Mouse (Mus musculus): ENCODE data around the gene Slc26a1. TPM values are rescaled to one million over a fixed set of nuclear protein-coding genes. Genes with fewer than 3 reads are reported as not detected.

Gene Slc26a1
- polyA plus RNA-seq (2016; fragmentation: Nextera tagmentation; extraction: Ambion mirVana): 0.77 and 1.0 TPM in 2 replicates

- peaks cover 20% of the 10 kb centered on the region for H3K4me1 ChIP-seq
- no peak within 1 kb of the TSS for H3K4me3 ChIP-seq
- H3K9me3 ChIP-seq: no peaks in the 10 kb centered on the region
- DNase-seq (ENCODE audit: extremely low spot score, low spot score): no peak
- peaks cover 30% of the 10 kb centered on the region for H3K36me3 ChIP-seq (replicated peaks)
- no peaks in the 10 kb centered on the region for H3K27me3 ChIP-seq (ENCODE audit: poor library complexity, severe bottlenecking)
- peak within 1 kb of the TSS; percentile 6; the same call in 1 of the 2 replicates for H3K27ac ChIP-seq
- 78% methylated on average over 9 of the region's 9 CpGs for WGBS
Measured at GRCm38 (mm10) chr5:108675251-108675816, at the start of gene Slc26a1. Slc26a1 (minus strand) TSS chr5:108675569.

- Histone ChIP-seq H3K36me3 (replicated peaks) (no peaks in the 10 kb centered on the region), H3K4me3 (no peak overlapping the region), H3K27me3 (ENCODE audit: poor library complexity, severe bottlenecking) (no peaks in the 10 kb centered on the region), H3K27ac (no peak overlapping the region), H3K9me3 (no peaks in the 10 kb centered on the region), H3K4me1 (no peaks in the 10 kb centered on the region)
- 85% methylated on average over 2 of the region's 2 CpGs for WGBS
- no peak for DNase-seq (ENCODE audit: extremely low spot score, low spot score)
Measured at GRCm38 (mm10) chr5:108724006-108724405, 48.6 kb upstream of the Slc26a1 start.

- Histone ChIP-seq H3K36me3 (replicated peaks) (no peaks in the 10 kb centered on the region), H3K4me1 (peaks cover 13% of the 10 kb centered on the region), H3K27ac (no peak overlapping the region), H3K9me3 (no peaks in the 10 kb centered on the region), H3K4me3 (no peak overlapping the region), H3K27me3 (ENCODE audit: poor library complexity, severe bottlenecking) (no peaks in the 10 kb centered on the region)
- no peak for DNase-seq (ENCODE audit: extremely low spot score, low spot score)
- 65% methylated on average over 7 of the region's 7 CpGs for WGBS
Measured at GRCm38 (mm10) chr5:108719761-108720160, 44.4 kb upstream of the Slc26a1 start.

GRCm38 (mm10) chr5:108718051-108718450 is 42.7 kb upstream of the Slc26a1 start:
- DNase-seq (ENCODE audit: extremely low spot score, low spot score): no peak
- Histone ChIP-seq H3K4me1 (peaks cover 17% of the 10 kb centered on the region), H3K27me3 (ENCODE audit: poor library complexity, severe bottlenecking) (no peaks in the 10 kb centered on the region), H3K36me3 (replicated peaks) (no peaks in the 10 kb centered on the region), H3K27ac (peak overlapping the region; percentile 57; the same call in 1 of the 2 replicates), H3K9me3 (no peaks in the 10 kb centered on the region), H3K4me3 (no peak overlapping the region)
- 50% methylated on average over 4 of the region's 4 CpGs for WGBS

- no peak overlapping the region for H3K4me3 ChIP-seq
- H3K27ac ChIP-seq: no peak overlapping the region
- no peaks in the 10 kb centered on the region for H3K36me3 ChIP-seq (replicated peaks)
- H3K9me3 ChIP-seq: no peaks in the 10 kb centered on the region
- no peak for DNase-seq (ENCODE audit: extremely low spot score, low spot score)
- 88% methylated on average over 1 of the region's 1 CpGs for WGBS
- no peaks in the 10 kb centered on the region for H3K27me3 ChIP-seq (ENCODE audit: poor library complexity, severe bottlenecking)
- H3K4me1 ChIP-seq: peaks cover 17% of the 10 kb centered on the region
Measured at GRCm38 (mm10) chr5:108715974-108716373, 40.6 kb upstream of the Slc26a1 start.

GRCm38 (mm10) chr5:108714149-108714548 is 38.8 kb upstream of the Slc26a1 start:
- 69% methylated on average over 6 of the region's 6 CpGs for WGBS
- H3K9me3 ChIP-seq: no peaks in the 10 kb centered on the region

GRCm38 (mm10) chr5:108713691-108714090 is 38.3 kb upstream of the Slc26a1 start:
- no peak overlapping the region for H3K27ac ChIP-seq
- H3K36me3 ChIP-seq (replicated peaks): 0 out of 2 replicates have a peak, but pooled peaks cover 3% of the 10 kb centered on the region
- no peaks in the 10 kb centered on the region for H3K27me3 ChIP-seq (ENCODE audit: poor library complexity, severe bottlenecking)
- DNase-seq (ENCODE audit: extremely low spot score, low spot score): no peak
- H3K4me3 ChIP-seq: no peak overlapping the region
- H3K4me1 ChIP-seq: peaks cover 17% of the 10 kb centered on the region
- no peaks in the 10 kb centered on the region for H3K9me3 ChIP-seq

More at GRCm38 (mm10) chr5:108714149-108714548, 38.8 kb upstream of the Slc26a1 start:
- no peak for DNase-seq (ENCODE audit: extremely low spot score, low spot score)
- Histone ChIP-seq H3K4me1 (peaks cover 17% of the 10 kb centered on the region), H3K4me3 (no peak overlapping the region), H3K27ac (no peak overlapping the region), H3K27me3 (ENCODE audit: poor library complexity, severe bottlenecking) (no peaks in the 10 kb centered on the region), H3K36me3 (replicated peaks) (no peaks in the 10 kb centered on the region)

- WGBS: 89% methylated on average over 2 of the region's 2 CpGs
- no peak overlapping the region for H3K4me3 ChIP-seq
- H3K27me3 ChIP-seq (ENCODE audit: poor library complexity, severe bottlenecking): no peaks in the 10 kb centered on the region
- no peak overlapping the region for H3K27ac ChIP-seq
- DNase-seq (ENCODE audit: extremely low spot score, low spot score): no peak
- peaks cover 8% of the 10 kb centered on the region; the same call in 1 of the 2 replicates for H3K36me3 ChIP-seq (replicated peaks)
- H3K9me3 ChIP-seq: no peaks in the 10 kb centered on the region
- peaks cover 12% of the 10 kb centered on the region for H3K4me1 ChIP-seq
Measured at GRCm38 (mm10) chr5:108713096-108713495, 37.7 kb upstream of the Slc26a1 start.

- Histone ChIP-seq H3K27me3 (ENCODE audit: poor library complexity, severe bottlenecking) (no peaks in the 10 kb centered on the region), H3K27ac (no peak overlapping the region), H3K9me3 (no peaks in the 10 kb centered on the region), H3K36me3 (replicated peaks) (peaks cover 19% of the 10 kb centered on the region), H3K4me3 (no peak overlapping the region), H3K4me1 (peaks cover 4% of the 10 kb centered on the region)
- WGBS: 87% methylated on average over 6 of the region's 6 CpGs
- DNase-seq (ENCODE audit: extremely low spot score, low spot score): no peak
Measured at GRCm38 (mm10) chr5:108711968-108712367, 36.6 kb upstream of the Slc26a1 start.

GRCm38 (mm10) chr5:108708981-108709731 is 33.8 kb upstream of the Slc26a1 start:
- peaks cover 47% of the 10 kb centered on the region for H3K36me3 ChIP-seq (replicated peaks)
- DNase-seq (ENCODE audit: extremely low spot score, low spot score): no peak

GRCm38 (mm10) chr5:108708419-108708818 is 33.0 kb upstream of the Slc26a1 start:
- 91% methylated on average over 1 of the region's 1 CpGs for WGBS
- Histone ChIP-seq H3K27me3 (ENCODE audit: poor library complexity, severe bottlenecking) (no peaks in the 10 kb centered on the region), H3K9me3 (no peaks in the 10 kb centered on the region), H3K4me1 (peaks cover 9% of the 10 kb centered on the region), H3K27ac (no peak overlapping the region), H3K4me3 (no peak overlapping the region), H3K36me3 (replicated peaks) (peaks cover 54% of the 10 kb centered on the region)
- no peak for DNase-seq (ENCODE audit: extremely low spot score, low spot score)

More at GRCm38 (mm10) chr5:108708981-108709731, 33.8 kb upstream of the Slc26a1 start:
- H3K4me1 ChIP-seq: peaks cover 4% of the 10 kb centered on the region
- H3K27ac ChIP-seq: no peak overlapping the region
- H3K9me3 ChIP-seq: no peaks in the 10 kb centered on the region
- no peaks in the 10 kb centered on the region for H3K27me3 ChIP-seq (ENCODE audit: poor library complexity, severe bottlenecking)
- H3K4me3 ChIP-seq: no peak overlapping the region
- 69% methylated on average over 6 of the region's 6 CpGs for WGBS

- no peak for DNase-seq (ENCODE audit: extremely low spot score, low spot score)
- 82% methylated on average over 2 of the region's 2 CpGs for WGBS
- Histone ChIP-seq H3K27me3 (ENCODE audit: poor library complexity, severe bottlenecking) (no peaks in the 10 kb centered on the region), H3K4me3 (no peak overlapping the region), H3K9me3 (no peaks in the 10 kb centered on the region), H3K27ac (no peak overlapping the region), H3K4me1 (peaks cover 13% of the 10 kb centered on the region), H3K36me3 (replicated peaks) (peaks cover 61% of the 10 kb centered on the region)
Measured at GRCm38 (mm10) chr5:108707758-108708157, 32.4 kb upstream of the Slc26a1 start.

All from forebrain, embryonic 10.5 days (tissue).